Mouse (Mus musculus): Measurements from ENCODE around the gene Nrbp1. TPM values are rescaled to one million over a fixed set of nuclear protein-coding genes. Genes with fewer than 3 reads are reported as not detected.

Nrbp1 gene
- 100 to 1,000 TPM in 2 of 4 experiments, 10 to 100 TPM in 2; 85.7 to 104 (median 96.6) TPM for total RNA-seq (2022)

DNA sequence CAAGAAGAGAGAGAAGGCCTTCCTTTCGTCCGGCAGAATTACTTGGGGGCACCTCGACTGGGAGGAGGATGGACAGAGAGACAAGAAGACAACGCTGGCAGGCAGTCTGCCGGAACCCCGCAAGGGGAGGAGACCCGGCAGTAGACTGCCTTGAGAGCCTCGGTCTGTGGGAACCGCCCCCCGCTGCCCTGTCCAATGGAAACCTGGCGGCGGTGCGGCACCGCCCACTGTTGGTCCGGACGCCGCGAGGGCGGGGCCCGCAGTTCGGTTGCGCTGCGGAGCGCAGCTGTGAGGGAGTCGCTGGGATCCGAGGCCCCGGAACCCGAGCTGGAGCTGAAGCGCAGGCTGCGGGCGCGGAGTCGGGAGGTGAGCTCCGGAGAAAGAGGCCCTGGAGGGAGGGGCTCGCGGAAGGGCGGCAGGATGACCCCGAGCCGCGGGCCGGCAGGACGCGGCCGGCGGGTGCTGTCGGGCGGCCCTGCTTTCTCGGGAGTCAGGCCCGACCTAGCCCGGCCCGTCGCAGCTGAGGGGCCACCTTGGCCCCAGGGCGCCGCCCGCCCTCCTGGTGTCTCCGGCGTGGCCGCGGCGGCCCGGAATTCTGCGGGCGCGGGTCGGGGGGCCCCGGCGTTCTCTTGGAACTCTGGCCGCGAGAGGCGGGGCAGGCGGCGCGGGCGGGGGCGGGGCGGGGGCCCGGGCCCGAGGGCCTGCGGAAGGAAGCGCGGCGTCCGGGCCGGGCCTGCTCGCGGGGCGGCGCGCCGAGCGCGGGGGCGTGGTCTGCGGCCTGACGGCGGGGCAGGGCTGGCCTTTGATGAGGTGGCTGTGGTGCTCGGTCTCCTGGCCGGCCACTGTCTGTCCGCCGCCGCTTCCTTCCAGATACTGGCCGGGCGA is at the start of gene Nrbp1, which contains the start of gene Gm9970:
Nrbp1 (plus strand) TSS at position 228 of the 885 bp plus-strand sequence.
Gm9970 (minus strand) TSS at position 596 of the 885 bp plus-strand sequence.
- DNase-seq = peak; percentile 93

DNA sequence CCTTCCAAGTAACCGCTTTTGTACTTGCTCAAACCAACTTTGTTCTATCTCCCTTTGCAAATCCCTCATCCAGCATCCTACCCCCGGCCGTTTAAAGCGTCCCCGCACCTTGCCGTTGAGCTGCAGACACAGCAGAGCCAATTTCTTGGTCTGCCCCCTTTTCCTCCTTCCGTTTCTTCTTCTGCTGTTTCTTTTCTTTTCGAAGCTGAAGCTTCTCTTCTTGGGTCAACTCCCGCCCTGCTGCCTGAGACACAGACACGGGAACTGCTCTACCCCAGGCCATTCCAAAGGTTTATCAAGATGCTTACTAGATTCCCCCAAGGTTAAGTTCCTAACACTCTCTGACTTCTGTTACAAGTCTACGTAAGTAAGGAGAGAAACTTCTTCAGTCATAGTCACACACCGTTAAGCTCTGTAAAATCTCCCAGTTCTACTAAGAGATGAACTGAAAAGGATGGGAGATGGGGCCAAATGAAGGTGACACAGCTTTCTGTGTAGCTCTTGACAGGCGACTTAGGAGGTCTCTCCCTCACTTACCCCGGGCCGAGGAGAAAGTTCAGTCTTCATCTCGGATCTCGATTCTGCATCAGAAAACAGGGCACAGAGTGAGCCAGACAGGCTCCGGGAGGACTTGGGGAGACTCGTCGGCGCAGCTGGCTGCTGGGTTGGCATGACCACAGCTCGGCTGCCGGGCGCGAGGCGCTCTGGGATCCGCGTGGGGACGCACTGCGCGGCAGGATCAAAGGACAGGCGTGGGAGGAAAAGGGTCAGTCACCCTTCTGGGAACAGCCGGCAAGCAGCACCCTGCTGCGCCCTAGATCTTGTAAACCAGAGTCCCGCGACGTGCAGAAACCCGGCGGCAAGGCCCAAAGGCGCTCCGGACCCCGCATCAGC is 48.4 kb upstream of the Nrbp1 start:
- no peak for DNase-seq

DNA sequence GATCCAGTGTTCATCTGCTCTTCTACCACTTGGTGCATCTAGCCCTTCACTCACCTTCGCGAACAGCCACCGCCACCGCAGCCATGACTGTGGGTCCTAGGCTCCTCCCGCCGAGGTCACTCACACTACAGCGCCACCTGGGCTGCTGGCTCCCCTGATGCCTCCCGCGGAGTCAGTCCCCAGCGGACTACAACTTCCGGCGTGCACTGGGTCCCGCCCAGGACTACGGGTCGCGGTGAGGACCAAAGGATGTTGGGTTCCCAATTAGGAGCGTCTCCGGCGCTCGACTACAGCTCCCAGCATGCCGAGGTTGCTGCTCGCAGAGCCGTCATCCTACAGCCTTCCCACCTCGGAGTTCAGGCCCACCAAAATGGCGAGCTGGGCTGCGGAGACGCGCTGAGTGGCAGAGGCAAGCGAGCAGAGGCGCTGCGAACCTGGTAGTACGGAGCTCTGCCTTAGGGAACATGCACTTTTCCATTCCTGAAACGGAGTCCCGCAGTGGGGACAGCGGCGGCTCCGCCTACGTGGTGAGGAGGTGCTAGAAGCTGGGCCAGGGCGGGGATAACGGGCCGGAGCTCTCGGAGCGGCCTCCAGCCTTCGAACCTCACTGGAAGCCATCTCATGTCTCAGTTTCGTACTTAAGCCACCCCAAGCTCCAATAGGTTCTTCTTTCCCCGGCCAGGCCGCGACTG is 47.6 kb upstream of the Nrbp1 start, which contains the start of the genes Snx17 and Eif2b4:
Snx17 (plus strand) TSS at position 289 of the 692 bp plus-strand sequence.
Eif2b4 (minus strand) TSS at position 492 of the 692 bp plus-strand sequence.
- peak; percentile 99 for DNase-seq

DNA sequence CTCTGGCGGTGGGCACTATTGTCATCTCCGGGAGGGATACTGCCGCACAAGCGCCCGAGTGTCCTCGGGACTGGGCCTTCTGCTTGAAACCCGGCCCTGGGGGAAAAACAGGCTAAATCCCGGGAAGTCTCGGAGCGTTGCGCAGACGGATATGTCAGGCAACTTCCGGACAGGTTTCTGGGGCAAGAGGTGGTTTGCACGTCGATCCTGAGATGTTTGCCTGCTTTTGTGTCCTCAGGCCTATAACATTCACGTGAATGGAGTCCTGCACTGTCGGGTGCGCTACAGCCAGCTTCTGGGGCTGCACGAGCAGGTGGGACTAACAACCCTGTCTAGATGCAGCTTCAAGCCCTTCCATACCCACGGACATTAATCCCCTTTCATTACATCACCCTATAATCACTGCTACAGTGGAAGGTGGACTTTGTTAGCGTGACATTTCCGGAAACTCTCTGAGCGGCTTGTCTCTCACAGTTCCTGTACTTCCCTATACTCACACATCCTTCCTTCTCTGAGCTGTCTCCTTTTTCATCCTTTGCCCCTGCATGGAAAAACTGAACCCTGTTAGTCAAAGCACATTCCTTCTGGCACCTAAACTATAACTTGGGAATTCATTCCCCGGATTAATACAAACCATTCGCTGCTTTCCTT is 46.9 kb upstream of the Nrbp1 start:
- peak; percentile 41 for DNase-seq

DNA sequence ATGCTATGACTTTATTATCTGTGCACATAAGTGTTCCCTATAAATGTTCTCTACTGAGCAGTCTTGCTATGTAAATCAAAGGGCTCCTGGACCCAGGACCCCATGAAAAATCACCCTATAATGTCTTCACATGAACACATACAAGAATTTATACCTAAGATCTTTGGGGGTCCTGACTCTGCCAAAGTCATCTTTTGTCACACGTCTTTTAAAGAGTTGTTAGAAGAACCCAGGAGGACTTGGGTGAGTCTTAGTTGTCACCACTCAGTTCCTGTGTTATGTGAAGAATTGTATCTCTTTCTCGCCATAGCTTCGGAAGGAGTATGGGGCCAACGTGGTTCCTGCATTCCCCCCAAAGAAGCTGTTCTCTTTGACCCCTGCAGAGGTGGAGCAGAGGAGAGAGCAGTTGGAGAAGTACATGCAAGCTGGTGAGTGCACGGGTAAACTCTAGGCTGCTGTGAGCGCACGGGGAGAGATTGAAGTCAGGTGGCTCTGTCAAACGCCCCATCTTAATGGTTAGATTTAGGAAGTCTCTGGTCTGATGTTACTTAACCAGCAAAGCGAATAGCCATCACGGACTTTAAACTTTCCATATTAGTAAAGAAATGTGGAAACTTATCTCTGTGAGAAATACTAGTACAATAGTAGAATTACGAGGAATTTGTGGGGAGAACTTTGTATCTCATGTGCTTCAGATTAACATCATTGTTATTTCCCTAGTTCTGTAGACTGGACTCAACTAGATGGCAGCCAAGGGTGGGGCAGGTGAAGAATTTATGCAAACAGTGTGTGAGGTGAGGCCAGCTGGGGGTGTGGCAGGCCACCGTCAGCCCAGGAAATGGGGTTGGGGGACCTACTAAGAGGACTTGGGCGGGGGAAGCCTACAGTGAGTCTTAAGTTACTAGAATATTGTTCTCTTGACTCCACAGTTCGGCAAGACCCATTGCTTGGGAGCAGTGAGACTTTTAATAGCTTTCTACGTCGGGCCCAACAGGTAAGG is 45.9 kb upstream of the Nrbp1 start:
- no peak for DNase-seq

DNA sequence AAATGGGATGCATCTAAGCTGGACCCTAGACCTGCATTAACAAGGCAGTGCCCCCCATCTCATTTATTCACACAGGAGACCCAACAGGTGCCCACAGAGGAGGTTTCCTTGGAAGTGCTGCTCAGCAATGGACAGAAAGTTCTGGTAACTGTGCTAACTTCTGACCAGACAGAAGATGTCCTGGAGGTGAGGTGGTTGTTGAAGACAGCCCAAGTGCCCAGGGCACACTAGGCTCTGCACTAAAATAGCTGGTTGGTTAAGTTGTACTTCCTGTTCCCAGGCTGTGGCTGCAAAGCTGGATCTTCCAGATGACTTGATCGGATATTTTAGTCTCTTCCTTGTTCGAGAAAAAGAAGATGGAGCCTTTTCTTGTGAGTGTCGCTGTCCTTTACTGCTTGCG is 45.0 kb upstream of the Nrbp1 start:
- DNase-seq = no peak

DNA sequence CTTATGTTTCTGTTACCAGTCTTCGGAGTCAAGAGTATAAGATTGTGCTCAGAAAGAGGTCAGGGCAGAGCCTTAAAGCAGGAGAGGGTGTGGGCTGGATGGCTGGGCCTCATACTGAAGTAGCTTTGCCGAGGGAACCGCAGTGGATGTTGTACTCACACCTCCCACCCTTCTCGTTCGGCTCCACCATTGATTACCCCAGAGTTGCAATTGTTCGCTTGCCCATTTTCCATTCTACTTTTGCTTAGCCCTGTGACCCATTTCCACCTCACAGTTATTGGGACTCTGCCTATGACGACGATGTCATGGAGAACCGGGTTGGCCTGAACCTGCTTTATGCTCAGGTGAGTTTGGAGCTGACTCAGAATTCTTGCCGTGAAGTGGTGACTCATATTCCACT is 44.5 kb upstream of the Nrbp1 start:
- no peak for DNase-seq

DNA sequence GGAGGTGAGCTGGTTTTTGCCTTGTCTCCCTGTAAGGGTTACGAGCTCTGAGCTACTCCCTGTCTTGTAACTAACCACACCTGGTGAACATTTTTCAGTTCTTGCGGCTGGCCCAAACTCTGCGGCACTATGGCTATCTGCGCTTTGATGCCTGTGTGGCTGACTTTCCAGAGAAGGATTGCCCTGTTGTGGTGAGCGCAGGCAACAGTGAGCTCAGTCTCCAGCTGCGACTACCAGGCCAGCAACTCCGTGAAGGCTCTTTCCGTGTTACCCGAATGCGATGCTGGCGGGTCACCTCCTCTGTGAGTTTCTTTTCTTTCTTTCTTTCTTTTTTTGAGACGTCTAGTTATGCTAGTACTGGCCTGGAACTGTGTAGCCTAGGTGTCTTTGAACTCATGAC is 43.6 kb upstream of the Nrbp1 start:
- DNase-seq = no peak

DNA sequence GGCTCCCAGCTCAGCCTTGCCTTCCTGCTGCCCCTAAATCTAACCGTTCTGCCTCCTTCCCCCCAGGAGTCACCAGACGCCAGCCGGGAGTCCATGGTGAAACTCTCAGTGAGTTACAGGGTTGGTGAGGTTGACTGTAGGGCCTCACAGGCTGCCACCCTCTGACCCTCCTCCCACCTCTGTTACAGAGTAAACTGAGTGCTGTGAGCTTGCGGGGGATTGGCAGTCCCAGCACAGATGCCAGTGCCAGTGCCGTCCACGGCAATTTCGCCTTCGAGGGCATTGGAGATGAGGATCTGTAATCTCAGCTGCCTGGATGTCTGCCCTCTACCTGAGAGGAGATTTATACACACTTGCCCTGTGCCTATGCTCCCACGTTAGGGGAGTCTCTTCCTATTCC is 42.5 kb upstream of the Nrbp1 start:
- no peak for DNase-seq

DNA sequence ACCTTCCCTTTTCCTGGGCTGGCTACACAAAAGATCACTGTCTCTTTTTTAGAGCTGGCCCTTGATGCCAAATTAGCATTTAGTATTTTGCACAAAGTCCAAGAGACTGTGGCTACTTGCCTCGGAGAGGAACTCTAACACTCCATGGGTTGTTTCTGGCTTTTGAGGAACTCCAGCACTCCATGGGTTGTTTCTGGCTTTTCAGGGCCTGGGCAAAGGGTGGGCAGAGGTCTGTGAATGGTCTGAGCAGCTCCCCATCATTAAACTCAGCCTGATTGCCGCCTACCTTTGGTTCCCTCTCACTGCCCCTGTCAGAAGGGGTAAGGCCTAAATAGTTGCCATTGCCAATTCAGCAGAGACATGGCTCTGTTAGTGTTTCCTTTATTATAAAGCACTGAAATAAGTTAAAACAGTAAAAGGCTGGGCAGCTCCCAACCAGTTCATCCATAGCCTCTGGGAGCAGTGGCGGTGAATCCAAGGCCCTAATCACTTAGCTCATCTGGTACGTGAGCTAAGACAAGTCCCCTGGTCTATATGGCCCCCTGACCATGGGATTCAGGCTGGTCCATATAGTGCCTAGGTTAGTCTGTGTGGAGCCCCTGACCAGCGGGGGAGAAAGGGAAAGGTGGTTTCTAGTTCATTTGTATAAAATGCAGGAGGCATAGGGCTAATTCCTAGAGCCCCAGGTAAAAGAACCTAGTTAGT is 41.9 kb upstream of the Nrbp1 start:
- no peak for DNase-seq

DNA sequence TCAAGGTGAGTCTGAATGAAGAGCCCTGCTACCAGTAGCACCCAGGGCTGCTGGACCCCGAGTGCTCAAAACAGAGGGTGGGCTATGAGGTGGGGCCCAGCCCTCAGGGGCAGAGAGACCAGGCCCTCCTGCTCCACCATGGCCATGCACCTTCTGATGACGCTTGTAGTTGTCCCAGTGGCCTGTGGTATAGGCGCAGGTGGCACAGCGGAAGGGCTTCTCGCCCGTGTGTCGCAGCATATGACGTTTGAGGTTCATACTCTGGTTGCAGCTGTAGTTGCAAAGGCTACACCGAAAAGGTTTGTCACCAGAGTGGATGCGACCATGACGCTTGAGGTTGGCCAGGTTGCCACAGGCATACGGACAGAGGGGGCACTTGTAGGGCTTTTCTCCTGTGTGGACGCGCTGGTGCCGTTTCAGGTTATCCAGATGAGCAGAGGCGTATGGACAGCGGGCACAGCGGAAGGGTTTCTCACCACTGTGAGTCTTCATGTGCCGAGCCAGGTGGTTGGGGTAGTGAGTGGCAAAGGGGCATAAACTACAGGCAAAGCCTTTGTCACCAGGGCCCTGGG is 41.3 kb upstream of the Nrbp1 start:
- no peak for DNase-seq

DNA sequence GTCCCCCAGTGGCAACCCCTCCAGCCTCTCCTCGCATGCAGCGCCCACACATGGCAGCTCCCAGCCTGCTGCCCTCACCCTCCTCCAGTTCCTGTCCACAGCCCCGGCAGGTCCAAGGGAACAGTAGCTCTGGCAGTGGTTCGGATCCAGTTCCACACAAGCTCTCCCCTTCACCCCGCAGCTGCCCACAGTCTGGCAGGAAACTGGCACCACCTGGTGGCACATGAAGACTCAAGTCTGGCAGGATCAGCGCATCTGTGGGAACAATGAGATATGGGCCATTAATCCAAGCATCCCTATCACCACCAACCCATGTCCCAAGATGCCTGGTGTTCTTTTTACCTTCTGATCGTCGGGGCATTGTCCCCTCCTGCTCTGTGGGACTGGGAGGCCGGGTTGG is 40.8 kb upstream of the Nrbp1 start:
- no peak for DNase-seq

DNA sequence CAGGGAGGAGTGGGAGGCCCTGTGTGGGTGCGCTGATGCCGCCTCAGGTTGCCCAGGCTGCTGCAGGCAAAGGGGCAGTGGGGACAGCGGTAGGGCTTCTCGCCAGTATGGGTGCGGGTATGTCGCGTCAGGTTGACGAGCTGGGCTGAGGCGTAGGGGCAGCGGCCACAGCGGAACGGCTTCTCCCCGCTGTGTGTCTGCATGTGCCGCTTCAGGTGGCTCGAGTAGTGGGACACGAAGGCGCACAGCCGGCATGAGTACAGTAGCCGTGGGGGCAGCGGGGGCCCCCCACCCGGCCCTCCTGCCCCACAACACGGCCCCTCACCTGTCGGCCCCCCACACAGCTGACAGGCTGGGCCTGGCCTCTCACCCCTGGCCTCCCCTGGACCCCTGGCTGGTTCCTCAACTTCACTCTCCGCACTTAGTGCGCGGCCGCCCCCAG is 40.3 kb upstream of the Nrbp1 start:
- DNase-seq = no peak

DNA sequence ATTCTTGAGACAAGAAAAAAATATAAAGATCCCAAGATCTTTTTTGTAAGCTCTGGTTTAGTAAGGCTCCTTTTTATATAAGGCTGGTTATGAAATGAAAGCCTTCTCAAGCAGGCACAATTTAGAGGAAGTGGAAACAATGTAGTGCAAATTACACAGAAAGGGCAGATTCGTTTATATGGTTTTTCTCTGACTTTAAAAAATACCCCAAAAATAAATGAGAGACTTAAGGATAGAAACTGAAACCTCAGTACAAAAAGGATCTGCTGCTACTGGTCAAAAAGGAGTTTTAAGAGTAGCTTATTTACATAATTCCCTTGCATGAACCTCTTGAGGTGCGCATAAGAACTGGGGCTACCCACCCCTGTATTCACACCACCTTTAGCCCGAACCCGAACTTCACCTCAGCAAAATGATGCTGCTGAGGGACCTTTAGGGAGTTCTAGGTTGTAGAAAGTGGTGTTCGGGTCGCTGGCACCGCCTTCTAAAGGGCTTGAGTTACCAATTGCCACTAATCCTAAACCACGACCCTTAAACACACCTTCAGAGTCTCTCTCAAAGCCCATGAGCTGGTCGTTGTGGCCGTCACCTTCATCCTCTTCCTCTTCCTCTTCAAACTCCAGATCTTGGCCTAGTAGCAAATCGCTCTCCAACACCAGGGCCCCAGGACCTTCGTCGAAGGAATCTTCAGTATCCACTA is 39.5 kb upstream of the Nrbp1 start:
- no peak for DNase-seq

DNA sequence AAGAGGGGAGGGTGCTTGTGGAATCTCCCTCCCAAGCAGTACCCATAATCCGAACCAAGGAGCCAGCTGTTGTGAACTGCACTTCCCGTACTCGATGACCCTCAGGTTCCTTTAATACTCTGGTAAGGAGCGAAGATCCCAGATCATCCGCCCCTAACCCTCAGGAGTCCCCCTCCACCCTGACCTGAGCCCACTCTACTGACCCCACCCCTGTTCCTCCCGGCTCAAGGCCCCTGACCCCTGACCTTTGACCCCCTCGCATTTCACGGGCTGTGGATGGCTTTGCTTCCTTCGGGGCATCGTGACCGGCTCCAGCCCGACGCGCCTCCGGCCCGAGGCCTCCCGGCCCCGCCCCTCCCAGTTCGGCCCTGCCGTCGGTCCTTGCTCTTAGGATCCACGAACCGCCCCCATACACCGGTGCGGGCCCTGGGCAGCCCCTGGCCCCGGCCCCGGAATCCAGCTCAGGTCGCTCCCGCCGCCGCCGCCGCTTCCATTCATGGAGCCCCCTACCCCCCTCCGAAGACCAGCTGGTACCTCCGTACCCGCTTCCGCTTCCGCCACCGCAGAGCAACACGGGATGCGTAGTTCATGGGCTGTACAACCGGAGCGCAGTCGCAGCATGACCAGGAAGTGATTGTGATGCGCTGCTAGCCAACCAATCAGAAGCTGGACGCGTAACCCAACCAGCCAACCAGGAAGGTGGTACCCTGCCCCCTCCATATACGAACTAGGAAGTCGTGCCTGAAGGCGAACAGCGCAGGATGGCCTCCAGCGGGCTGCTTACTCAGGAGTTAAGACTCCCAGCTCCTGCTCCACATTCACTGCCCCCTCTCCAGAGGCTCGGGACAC is 38.7 kb upstream of the Nrbp1 start, which contains the start of gene Zfp513:
Zfp513 (minus strand) TSS at position 562 of the 849 bp plus-strand sequence.
- DNase-seq = peak; percentile 99

DNA sequence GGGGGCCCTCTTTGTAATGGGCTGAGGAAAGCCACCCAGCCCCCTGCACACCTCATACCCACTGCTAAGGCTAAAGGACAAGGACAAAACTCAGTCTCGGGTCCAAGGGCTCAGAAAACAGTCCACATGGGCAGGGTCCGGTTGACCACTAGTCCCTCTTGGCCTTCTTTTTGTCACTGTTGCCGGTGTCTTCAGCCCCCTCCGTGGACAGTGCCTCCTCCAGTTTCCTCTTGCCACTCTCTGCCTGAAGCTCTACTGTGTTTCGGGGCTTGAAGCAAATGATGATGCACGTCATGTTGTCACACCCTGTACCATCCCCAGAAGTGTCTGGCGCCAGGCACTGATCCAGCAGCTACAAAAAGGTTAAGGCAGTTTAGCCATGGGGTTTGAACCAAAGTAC is 37.7 kb upstream of the Nrbp1 start:
- DNase-seq = no peak

DNA sequence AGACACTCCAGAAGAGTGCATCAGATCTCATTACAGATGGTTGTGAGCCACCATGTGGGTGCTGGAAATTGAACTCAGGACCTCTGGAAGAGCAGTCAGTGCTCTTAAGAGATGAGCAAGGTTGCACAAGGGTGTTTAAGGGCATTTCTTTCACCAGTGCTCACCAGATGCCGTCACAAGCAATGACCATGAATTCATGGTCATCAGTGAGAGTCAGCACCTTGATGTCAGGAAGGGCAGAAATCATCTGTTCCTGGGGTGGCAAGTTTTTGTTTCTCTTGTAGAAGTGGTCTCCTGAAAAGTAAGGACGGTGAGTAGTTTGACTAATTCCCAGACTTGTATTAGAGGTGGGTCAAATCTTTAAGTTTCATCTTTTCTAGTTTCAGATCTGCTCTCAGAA is 36.8 kb upstream of the Nrbp1 start:
- no peak for DNase-seq

DNA sequence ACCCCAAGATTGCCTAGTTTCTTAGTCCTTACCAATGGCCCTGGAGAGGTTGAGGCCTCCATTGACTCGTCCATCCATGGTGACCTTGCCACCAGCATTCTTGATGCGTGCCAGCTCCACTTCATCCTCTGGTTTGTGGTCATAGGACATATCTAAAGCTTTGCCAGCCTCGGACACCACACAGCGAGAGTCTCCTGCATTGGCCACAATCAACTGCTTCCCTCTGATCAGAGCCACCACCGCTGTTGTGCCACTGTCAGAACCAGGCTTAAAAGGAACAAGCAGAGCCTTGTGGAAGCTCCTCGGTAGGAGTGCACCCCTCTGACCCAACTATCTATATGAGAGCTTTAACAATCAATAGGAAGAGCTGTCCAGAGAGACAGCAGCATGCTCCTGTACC is 36.2 kb upstream of the Nrbp1 start:
- DNase-seq = no peak
